Comparison of ENCODE assay signal across 17 mouse cellular contexts in genomic region chr7:134132323-134132722, GRCm38 (mm10).
DNase-seq lines count a peak whose midpoint lies in the region; ATAC-seq and TF ChIP-seq lines count a peak whose summit lies in the region.
"Had no signal": no experiment of that assay in that cellular context is flagged by ENCODE, and none has a peak within 500 bp of the region (broad histone marks: within the 10 kb centered on the region; RNA-seq: fewer than 3 reads in every experiment).

No protein-coding gene starts in this region.

- H3K9me3 ChIP-seq in forebrain, embryonic 11.5 days (ENCODE audit: control insufficient read depth, low read length): no peaks in the 10 kb centered on the region
- H3K9me3 ChIP-seq in forebrain, postnatal 0 days (ENCODE audit: low read length): no peaks in the 10 kb centered on the region
- H3K9me3 ChIP-seq in midbrain, embryonic 14.5 days (ENCODE audit: control insufficient read depth, low read length): no peaks in the 10 kb centered on the region
- no peaks in the 10 kb centered on the region for H3K9me3 ChIP-seq in midbrain, embryonic 15.5 days
- H3K9me3 ChIP-seq in embryonic facial prominence, embryonic 14.5 days (ENCODE audit: control insufficient read depth, low read length): no peaks in the 10 kb centered on the region
- H3K9me3 ChIP-seq: megakaryocyte, embryonic 14.5 days had no signal

- no peak overlapping the region for H3K4me2 ChIP-seq in forebrain, embryonic 11.5 days (ENCODE audit: low read depth, low read length, severe bottlenecking)
- H3K4me2 ChIP-seq in forebrain, postnatal 0 days (ENCODE audit: low read depth): no peak overlapping the region
- H3K4me2 ChIP-seq in midbrain, embryonic 14.5 days (ENCODE audit: low read length): no peak overlapping the region
- H3K4me2 ChIP-seq in midbrain, embryonic 15.5 days: no peak overlapping the region
- H3K4me2 ChIP-seq in embryonic facial prominence, embryonic 14.5 days (ENCODE audit: low read depth, low read length): no peak overlapping the region

- ATAC-seq in forebrain, embryonic 11.5 days (replicated peaks; ENCODE audit: low FRiP score): peak; percentile 46; the same call in 1 of the 2 replicates
- ATAC-seq in forebrain, postnatal 0 days: no peak
- ATAC-seq in midbrain, embryonic 14.5 days (ENCODE audit: low FRiP score, low TSS enrichment): no peak
- ATAC-seq in midbrain, embryonic 15.5 days (replicated peaks): no peak
- peak; percentile 62; the same call in 1 of the 2 replicates for ATAC-seq in embryonic facial prominence, embryonic 14.5 days (ENCODE audit: low read depth)
- ATAC-seq: inflammation-experienced regulatory T-cells, adult 6 months; lung, postnatal 0 days had no signal

- H3K4me3 ChIP-seq in forebrain, embryonic 11.5 days (ENCODE audit: low read depth, low read length): no peak overlapping the region
- H3K4me3 ChIP-seq in forebrain, postnatal 0 days (ENCODE audit: low read depth, low read length): no peak overlapping the region
- no peak overlapping the region for H3K4me3 ChIP-seq in midbrain, embryonic 14.5 days (replicated peaks; ENCODE audit: low read depth, low read length)
- H3K4me3 ChIP-seq in midbrain, embryonic 15.5 days: no peak overlapping the region
- H3K4me3 ChIP-seq in embryonic facial prominence, embryonic 14.5 days (ENCODE audit: low read depth, low read length): no peak overlapping the region
- H3K4me3 ChIP-seq: megakaryocyte, embryonic 14.5 days had no signal

- no peaks in the 10 kb centered on the region for H3K4me1 ChIP-seq in forebrain, embryonic 11.5 days (replicated peaks; ENCODE audit: control insufficient read depth, insufficient read depth, low read length)
- peaks cover 9% of the 10 kb centered on the region; the same call in 1 of the 2 replicates for H3K4me1 ChIP-seq in forebrain, postnatal 0 days (ENCODE audit: insufficient read depth)
- H3K4me1 ChIP-seq in midbrain, embryonic 14.5 days (ENCODE audit: control insufficient read depth, insufficient read depth, low read length): peaks cover 6% of the 10 kb centered on the region; the same call in 1 of the 2 replicates
- peaks cover 4% of the 10 kb centered on the region; the same call in 1 of the 2 replicates for H3K4me1 ChIP-seq in midbrain, embryonic 15.5 days
- no peaks in the 10 kb centered on the region for H3K4me1 ChIP-seq in embryonic facial prominence, embryonic 14.5 days (ENCODE audit: control insufficient read depth, insufficient read depth, low read length)
- H3K4me1 ChIP-seq: megakaryocyte, embryonic 14.5 days had no signal

- no peak overlapping the region for H3K27ac ChIP-seq in forebrain, embryonic 11.5 days (ENCODE audit: low read depth, low read length)
- no peak overlapping the region for H3K27ac ChIP-seq in forebrain, postnatal 0 days (ENCODE audit: low read depth, low read length)
- H3K27ac ChIP-seq in midbrain, embryonic 14.5 days (replicated peaks; ENCODE audit: low read depth, low read length): no peak overlapping the region
- H3K27ac ChIP-seq in midbrain, embryonic 15.5 days: no peak overlapping the region
- H3K27ac ChIP-seq in embryonic facial prominence, embryonic 14.5 days (replicated peaks; ENCODE audit: low read depth, low read length): no peak overlapping the region
- H3K27ac ChIP-seq: liver, embryonic 14.5 days had no signal

- no peak for TF ChIP-seq CTCF in forebrain, postnatal 0 days (IDR thresholded peaks at IDR 0.05; ENCODE audit: low read depth)

- no peaks in the 10 kb centered on the region for H3K27me3 ChIP-seq in forebrain, embryonic 11.5 days (ENCODE audit: control insufficient read depth, insufficient read depth, low read length)
- H3K27me3 ChIP-seq in forebrain, postnatal 0 days (ENCODE audit: insufficient read depth, low read length): no peaks in the 10 kb centered on the region
- no peaks in the 10 kb centered on the region for H3K27me3 ChIP-seq in midbrain, embryonic 14.5 days (ENCODE audit: control insufficient read depth, insufficient read depth, low read length)
- no peaks in the 10 kb centered on the region for H3K27me3 ChIP-seq in midbrain, embryonic 15.5 days (replicated peaks)
- no peaks in the 10 kb centered on the region for H3K27me3 ChIP-seq in embryonic facial prominence, embryonic 14.5 days (replicated peaks; ENCODE audit: control insufficient read depth, insufficient read depth, low read length)
- H3K27me3 ChIP-seq: megakaryocyte, embryonic 14.5 days had no signal

- no peaks in the 10 kb centered on the region for H3K36me3 ChIP-seq in forebrain, embryonic 11.5 days (ENCODE audit: control insufficient read depth, insufficient read depth, low read length)
- no peaks in the 10 kb centered on the region for H3K36me3 ChIP-seq in forebrain, postnatal 0 days (ENCODE audit: insufficient read depth)
- H3K36me3 ChIP-seq in midbrain, embryonic 14.5 days (ENCODE audit: control insufficient read depth, insufficient read depth, low read length): no peaks in the 10 kb centered on the region
- no peaks in the 10 kb centered on the region for H3K36me3 ChIP-seq in midbrain, embryonic 15.5 days (replicated peaks)
- no peaks in the 10 kb centered on the region for H3K36me3 ChIP-seq in embryonic facial prominence, embryonic 14.5 days (ENCODE audit: control insufficient read depth, insufficient read depth, low read length)

- DNase-seq in forebrain, embryonic 11.5 days (ENCODE audit: low spot score): no peak
- DNase-seq in forebrain, postnatal 0 days: no peak
- DNase-seq in midbrain, embryonic 14.5 days: peak; percentile 58
- DNase-seq in embryonic facial prominence, embryonic 14.5 days (ENCODE audit: low spot score): peak; percentile 66
- DNase-seq in retina, embryonic 14.5 days (ENCODE audit: low spot score): peak; percentile 88
- no peak for DNase-seq in adrenal gland, adult 18-20 months (ENCODE audit: low spot score in 2 of 2)
- no peak for DNase-seq in liver
- DNase-seq: gastrocnemius, postnatal 14 days; heart, postnatal 10 days; kidney, adult 9 months; kidney, postnatal 4 days; right cerebral cortex, postnatal 14 days had no signal

- WGBS in forebrain, embryonic 11.5 days: 37% methylated on average over 2 of the region's 2 CpGs
- WGBS in forebrain, postnatal 0 days: 23% methylated on average over 2 of the region's 2 CpGs
- 25% methylated on average over 2 of the region's 2 CpGs for WGBS in midbrain, embryonic 14.5 days
- 36% methylated on average over 2 of the region's 2 CpGs for WGBS in midbrain, embryonic 15.5 days
- 41% methylated on average over 2 of the region's 2 CpGs for WGBS in embryonic facial prominence, embryonic 14.5 days

- H3K9ac ChIP-seq in forebrain, embryonic 11.5 days (ENCODE audit: low read length): no peak overlapping the region
- no peak overlapping the region for H3K9ac ChIP-seq in forebrain, postnatal 0 days
- H3K9ac ChIP-seq in midbrain, embryonic 14.5 days (replicated peaks; ENCODE audit: low read length): no peak overlapping the region
- no peak overlapping the region for H3K9ac ChIP-seq in midbrain, embryonic 15.5 days
- H3K9ac ChIP-seq in embryonic facial prominence, embryonic 14.5 days (ENCODE audit: low read depth, low read length): no peak overlapping the region
- H3K9ac ChIP-seq: liver, embryonic 14.5 days had no signal

Comparison
In these comparisons a context has a peak if more than half of its experiments do, and no peak if none do; other contexts are left out.
1. ATAC-seq: peak in forebrain, embryonic 11.5 days (single experiment) and embryonic facial prominence, embryonic 14.5 days (single experiment); none in forebrain, postnatal 0 days (single experiment), midbrain, embryonic 14.5 days (single experiment) and midbrain, embryonic 15.5 days (single experiment).
2. DNase-seq: peak in midbrain, embryonic 14.5 days (single experiment), embryonic facial prominence, embryonic 14.5 days (single experiment) and retina, embryonic 14.5 days (single experiment); none in forebrain, embryonic 11.5 days (single experiment), forebrain, postnatal 0 days (single experiment), adrenal gland, adult 18-20 months (0 of 2) and liver (single experiment).